Mouse (Mus musculus) limb, embryonic 12.5 days (tissue): ENCODE results near the gene Ripk3. TPM values are rescaled to one million over a fixed set of nuclear protein-coding genes. Genes with fewer than 3 reads are reported as not detected.

ENCODE experiments used
- ATAC-seq: fragments of 200-750 bp; cut with Nextera tagmentation; 2 replicates; pipeline ENCODE4 v1.8.0; 2017; ENCODE audit warnings: low read depth, moderate TSS enrichment; ENCODE audit not compliant: insufficient number of reproducible peaks, insufficient read depth, low FRiP score, low TSS enrichment
- H3K27ac ChIP-seq: fragments of 300-500 bp; sonication (generic); 2 replicates; pipeline ENCODE4 v1.5.1; 2016; ENCODE audit warnings: mild to moderate bottlenecking, moderate library complexity
- H3K27me3 ChIP-seq: fragments of 300-500 bp; sonication (generic); 2 replicates; pipeline ENCODE4 v1.6.1; 2016; ENCODE audit warnings: mild to moderate bottlenecking, moderate library complexity
- H3K36me3 ChIP-seq: fragments of 300-500 bp; sonication (generic); 2 replicates; pipeline ENCODE4 v1.6.1; 2016; ENCODE audit warnings: mild to moderate bottlenecking, moderate library complexity
- H3K4me1 ChIP-seq: fragments of 300-500 bp; sonication (generic); replicated peaks from 2 replicates; pipeline ENCODE4 v1.6.1; 2016
- H3K4me2 ChIP-seq: fragments of 300-500 bp; sonication (generic); 2 replicates; pipeline ENCODE4 v1.6.1; 2016; ENCODE audit warnings: mild to moderate bottlenecking, moderate library complexity
- H3K4me3 ChIP-seq: fragments of 300-500 bp; sonication (generic); replicated peaks from 2 replicates; pipeline ENCODE4 v1.5.1; 2016; ENCODE audit warnings: mild to moderate bottlenecking
- H3K9ac ChIP-seq: fragments of 300-500 bp; sonication (generic); replicated peaks from 2 replicates; pipeline ENCODE4 v1.6.1; 2016; ENCODE audit warnings: mild to moderate bottlenecking, moderate library complexity
- H3K9me3 ChIP-seq: fragments of 300-500 bp; sonication (generic); 2 replicates; pipeline ENCODE4 v1.6.1; 2016; ENCODE audit warnings: mild to moderate bottlenecking, moderate library complexity
- whole genome bisulfite sequencing: fragments of 180-500 bp; shearing (Covaris S2); methylation state at CpG from one replicate; pipeline ENCODE4 v1.1.7; 2016; 5-methylcytosine and 5-hydroxymethylcytosine counted together
- polyA plus RNA-seq: library from polyadenylated mRNA; unstranded; fragments of >200 nt; fragmentation: Nextera tagmentation; extraction: Ambion mirVana; gene quantifications from 2 replicates; pipeline ENCODE4 v1.2.1, GENCODE M21; 2016

Gene Ripk3
- 25.2 and 36.4 TPM in 2 replicates for polyA plus RNA-seq

DNA sequence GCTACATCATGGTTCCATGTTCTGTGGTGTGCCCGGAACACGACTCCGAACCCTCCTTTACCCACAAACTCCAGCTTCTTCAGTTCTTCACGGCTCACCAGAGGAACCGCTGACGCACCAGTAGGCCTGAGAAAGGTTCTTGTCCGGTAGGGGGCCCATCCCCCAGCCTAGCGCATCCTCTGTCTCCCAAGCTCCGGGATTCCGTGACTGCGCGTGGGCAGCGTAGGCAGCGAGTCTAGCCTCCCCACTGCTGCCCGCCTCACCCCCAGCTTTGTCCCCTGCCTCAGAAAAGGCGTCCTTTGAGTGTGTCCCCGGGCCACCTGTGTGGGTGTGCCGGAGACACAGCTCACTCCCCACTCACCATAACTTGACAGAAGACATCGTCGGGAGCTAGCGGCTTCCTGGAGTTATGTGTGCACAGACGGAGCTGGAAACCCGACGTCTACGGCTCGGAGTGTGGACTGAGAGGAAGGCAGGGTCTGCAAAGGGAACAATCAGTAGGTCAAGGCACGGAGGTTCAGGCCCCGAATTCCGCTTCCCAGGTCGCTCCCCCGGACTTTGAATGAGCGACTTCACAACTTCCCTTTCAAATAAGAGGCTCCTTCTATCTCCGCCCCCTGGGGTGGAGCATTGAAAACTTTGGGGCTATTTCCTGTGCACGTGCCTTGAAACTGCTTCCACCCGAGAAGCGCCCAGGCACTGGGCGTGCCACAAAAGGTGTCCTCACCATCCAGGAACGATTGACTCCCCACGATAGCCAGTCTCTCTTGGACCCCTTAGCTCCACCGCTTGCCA lies at the start of gene Ripk3:
TSS of gene Ripk3 (minus strand) at position 610 of the 795 bp plus-strand sequence.
- peaks cover 17% of the 10 kb centered on the region for H3K4me1 ChIP-seq

DNA sequence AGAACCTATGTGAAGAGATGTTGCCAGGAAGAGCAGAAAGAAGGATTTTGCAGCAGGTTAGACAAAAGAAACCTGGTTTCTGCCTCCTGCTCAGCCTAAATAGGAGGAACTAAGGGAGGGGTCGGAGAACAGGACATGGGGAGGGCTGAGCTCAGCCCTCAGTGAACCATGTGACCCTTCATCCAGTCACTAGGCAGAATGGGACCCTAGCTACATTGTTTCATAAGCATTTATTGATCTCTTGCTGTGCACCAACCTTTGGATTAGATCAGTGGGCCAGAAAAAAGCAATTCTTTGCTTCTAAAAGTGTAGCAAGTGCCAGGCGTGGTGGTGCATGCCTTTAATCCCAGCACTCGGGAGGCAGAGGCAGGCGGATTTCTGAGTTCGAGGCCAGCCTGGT lies 49.6 kb upstream of the Ripk3 start:
- Histone ChIP-seq H3K27me3 (no peaks in the 10 kb centered on the region), H3K9me3 (no peaks in the 10 kb centered on the region), H3K36me3 (peaks cover 6% of the 10 kb centered on the region), H3K9ac (no peak overlapping the region), H3K27ac (no peak overlapping the region), H3K4me2 (no peak overlapping the region), H3K4me1 (peaks cover 30% of the 10 kb centered on the region), H3K4me3 (no peak overlapping the region)
- 90% methylated on average over 5 of the region's 5 CpGs for WGBS
- ATAC-seq = no peak

More for the DNA sequence above, at the start of gene Ripk3:
- Histone ChIP-seq H3K9ac (peak within 1 kb of the TSS; percentile 61), H3K27ac (no peak within 1 kb of the TSS), H3K27me3 (peaks cover 67% of the 10 kb centered on the region), H3K4me2 (peak within 1 kb of the TSS; percentile 76), H3K36me3 (0 out of 2 replicates have a peak, but pooled peaks cover 5% of the 10 kb centered on the region), H3K9me3 (no peaks in the 10 kb centered on the region), H3K4me3 (peak within 1 kb of the TSS; percentile 46)
- no peak for ATAC-seq
- 6% methylated on average over 40 of the region's 40 CpGs for WGBS

DNA sequence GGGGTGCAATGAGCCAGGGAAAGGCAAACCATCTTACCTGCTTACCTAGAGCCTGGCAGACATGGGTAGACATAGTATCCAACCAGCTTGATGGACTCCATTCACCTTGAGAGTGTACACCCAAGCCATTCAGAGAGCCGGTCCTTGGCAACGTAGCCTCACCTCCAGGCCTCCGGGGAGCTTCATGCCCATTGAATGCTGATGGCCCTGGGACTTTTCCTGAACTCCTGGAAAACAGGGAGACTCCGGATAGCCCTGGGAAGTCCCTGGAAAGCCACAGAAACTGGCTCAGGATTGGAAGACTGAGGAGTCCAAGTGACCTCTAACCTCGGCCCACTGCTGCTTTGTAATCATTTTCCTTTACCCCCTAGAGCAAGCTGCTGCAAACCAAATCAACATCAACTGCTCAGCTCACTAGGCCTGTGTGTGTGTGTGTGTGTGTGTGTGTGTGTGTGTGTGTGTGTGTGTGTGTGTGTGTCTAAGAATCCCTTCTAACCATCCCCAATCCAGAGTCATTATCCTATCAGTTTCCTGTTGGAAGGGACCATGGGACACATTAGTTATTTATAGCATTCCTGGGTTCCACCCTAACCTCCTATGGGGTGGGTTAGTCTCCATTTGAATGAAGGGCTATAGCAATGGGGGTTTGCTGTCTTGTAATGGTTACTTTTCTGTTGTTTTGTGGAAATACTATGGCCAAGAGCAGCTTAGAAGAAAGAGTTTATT lies 46.3 kb upstream of the Ripk3 start:
- no peak overlapping the region for H3K4me3 ChIP-seq
- H3K27ac ChIP-seq = peak overlapping the region; percentile 53
- no peaks in the 10 kb centered on the region for H3K27me3 ChIP-seq
- ATAC-seq = no peak; the same call in 1 of the 2 replicates
- H3K4me1 ChIP-seq = peaks cover 36% of the 10 kb centered on the region
- H3K9ac ChIP-seq = no peak overlapping the region
- H3K9me3 ChIP-seq = no peaks in the 10 kb centered on the region
- peaks cover 40% of the 10 kb centered on the region for H3K36me3 ChIP-seq
- H3K4me2 ChIP-seq = no peak overlapping the region
- WGBS = 73% methylated on average over 5 of the region's 5 CpGs

DNA sequence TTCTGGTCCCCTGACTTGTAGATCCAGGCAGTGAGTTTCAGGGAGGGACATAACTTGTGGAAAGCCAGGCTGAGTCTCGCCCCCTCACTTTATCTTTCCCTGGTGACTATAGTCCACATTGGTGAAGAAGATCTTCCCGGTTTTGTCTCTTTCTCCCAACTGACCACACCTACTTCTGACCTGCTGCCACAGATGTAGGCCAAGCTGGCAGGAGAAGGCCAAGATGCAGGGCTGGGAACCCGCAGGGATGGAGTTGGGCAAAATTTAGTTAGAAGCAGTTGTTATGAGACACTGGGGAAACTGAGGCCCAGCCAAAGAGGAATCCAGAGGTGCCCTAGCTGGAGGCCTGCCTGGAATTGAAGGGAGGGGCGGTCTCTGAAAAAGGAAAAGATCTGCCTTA lies 44.5 kb upstream of the Ripk3 start:
- Histone ChIP-seq H3K4me3 (no peak overlapping the region), H3K36me3 (peaks cover 58% of the 10 kb centered on the region), H3K4me1 (peaks cover 54% of the 10 kb centered on the region), H3K9ac (no peak overlapping the region), H3K27ac (peak overlapping the region; percentile 53; the same call in 1 of the 2 replicates), H3K27me3 (no peaks in the 10 kb centered on the region), H3K9me3 (no peaks in the 10 kb centered on the region), H3K4me2 (no peak overlapping the region)
- WGBS = 81% methylated on average over 4 of the region's 4 CpGs
- no peak for ATAC-seq

DNA sequence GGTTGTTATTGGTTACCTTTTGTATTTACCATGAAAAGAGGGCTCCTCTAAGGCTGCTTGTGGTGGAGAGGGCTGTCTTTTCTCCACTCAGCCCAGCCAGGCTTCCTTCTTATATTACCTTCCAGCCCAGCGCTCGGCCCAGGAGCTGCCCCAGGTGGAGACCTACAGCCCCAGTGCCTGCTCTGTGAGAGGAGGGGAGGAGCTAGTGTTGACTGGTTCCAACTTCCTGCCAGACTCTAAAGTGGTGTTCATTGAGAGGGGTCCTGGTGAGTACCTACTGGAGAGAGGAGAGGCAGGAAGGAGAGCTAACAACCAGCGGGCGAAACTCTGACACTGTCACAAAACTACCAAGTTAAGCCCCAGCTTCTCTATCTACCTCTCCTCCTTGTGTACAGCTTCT lies 41.7 kb upstream of the Ripk3 start:
- no peaks in the 10 kb centered on the region for H3K27me3 ChIP-seq
- WGBS = 91% methylated on average over 4 of the region's 4 CpGs
- peaks cover 76% of the 10 kb centered on the region for H3K36me3 ChIP-seq
- peaks cover 65% of the 10 kb centered on the region for H3K4me1 ChIP-seq
- no peak overlapping the region for H3K4me3 ChIP-seq
- H3K9me3 ChIP-seq = no peaks in the 10 kb centered on the region
- no peak overlapping the region for H3K4me2 ChIP-seq
- no peak overlapping the region for H3K9ac ChIP-seq
- no peak overlapping the region for H3K27ac ChIP-seq
- no peak for ATAC-seq

DNA sequence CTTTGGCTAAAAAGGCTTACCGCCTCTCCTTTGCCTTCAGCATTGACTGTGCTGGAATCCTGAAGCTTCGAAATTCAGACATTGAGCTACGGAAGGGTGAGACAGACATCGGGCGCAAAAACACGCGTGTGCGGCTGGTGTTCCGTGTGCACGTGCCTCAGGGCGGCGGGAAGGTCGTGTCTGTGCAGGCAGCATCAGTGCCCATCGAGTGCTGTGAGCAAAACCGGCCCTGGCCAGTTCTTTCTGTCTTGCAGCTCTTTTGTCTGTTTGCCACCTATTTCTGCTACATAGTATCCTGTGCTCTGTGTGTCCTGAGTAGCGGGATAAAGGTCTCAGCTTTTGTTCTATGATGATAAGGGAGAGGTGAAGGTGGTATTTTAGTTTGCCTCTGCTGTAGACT lies 41.2 kb upstream of the Ripk3 start:
- H3K36me3 ChIP-seq = peaks cover 76% of the 10 kb centered on the region
- H3K4me1 ChIP-seq = peaks cover 60% of the 10 kb centered on the region
- no peak overlapping the region for H3K27ac ChIP-seq
- no peak overlapping the region for H3K4me2 ChIP-seq
- H3K4me3 ChIP-seq = no peak overlapping the region
- H3K27me3 ChIP-seq = no peaks in the 10 kb centered on the region
- ATAC-seq = no peak
- no peaks in the 10 kb centered on the region for H3K9me3 ChIP-seq
- no peak overlapping the region for H3K9ac ChIP-seq
- WGBS = 89% methylated on average over 16 of the region's 16 CpGs

DNA sequence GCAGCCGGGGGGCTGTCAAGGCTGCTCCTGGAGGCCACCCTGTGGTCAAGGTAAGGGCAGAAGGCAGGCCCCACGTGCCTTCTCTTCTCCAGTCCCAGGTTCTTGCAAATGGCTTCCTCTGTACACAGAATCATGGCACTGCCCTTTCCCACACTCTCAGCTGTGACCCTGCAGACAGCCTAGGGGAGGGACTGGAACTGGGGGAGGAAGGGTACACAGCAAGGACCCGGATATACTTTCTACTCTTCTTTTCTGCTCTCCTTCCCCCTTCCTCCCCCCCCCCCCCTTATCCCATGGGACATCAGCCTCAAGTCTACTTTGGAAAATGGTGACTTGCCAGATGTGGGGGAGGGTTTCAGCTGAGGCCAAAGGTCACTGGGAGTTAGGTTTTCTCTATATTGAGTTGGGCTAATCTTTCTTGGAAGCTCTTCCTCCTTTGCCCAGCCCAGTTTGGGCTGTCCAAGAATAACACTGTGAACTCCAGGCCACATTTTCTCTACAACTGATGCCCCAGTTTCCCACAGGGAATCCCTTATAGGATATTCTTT lies 40.1 kb upstream of the Ripk3 start:
- peaks cover 55% of the 10 kb centered on the region for H3K4me1 ChIP-seq
- peak overlapping the region; percentile 86 for H3K4me3 ChIP-seq
- peaks cover 75% of the 10 kb centered on the region for H3K36me3 ChIP-seq

DNA sequence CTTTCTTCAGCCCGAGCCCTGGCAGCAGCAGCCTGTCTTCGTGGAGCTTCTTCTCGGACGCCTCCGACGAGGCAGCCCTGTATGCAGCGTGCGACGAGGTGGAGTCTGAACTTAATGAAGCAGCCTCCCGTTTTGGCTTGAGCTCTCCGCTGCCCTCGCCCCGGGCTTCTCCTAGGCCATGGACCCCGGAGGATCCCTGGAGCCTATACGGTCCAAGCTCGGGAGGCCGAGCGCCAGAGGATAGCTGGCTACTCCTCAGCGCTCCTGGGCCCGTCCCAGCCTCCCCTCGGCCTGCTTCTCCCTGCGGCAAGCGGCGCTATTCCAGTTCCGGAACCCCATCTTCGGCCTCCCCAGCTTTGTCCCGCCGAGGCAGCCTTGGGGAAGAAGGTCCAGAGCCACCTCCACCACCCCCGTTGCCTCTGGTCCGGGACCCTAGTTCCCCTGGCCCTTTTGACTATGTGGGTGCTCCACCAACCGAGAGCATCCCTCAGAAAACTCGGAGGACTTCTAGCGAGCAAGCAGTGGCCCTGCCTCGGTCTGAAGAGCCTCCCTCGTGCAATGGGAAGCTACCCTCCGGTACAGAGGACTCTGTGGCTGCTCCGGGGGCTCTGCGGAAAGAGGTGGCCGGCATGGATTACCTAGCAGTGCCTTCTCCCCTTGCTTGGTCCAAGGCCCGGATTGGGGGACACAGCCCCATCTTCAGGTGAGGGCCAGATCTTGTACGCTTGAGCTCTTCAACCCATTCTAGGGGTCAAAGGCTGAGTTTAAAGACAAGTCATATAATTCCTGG lies 38.1 kb upstream of the Ripk3 start:
- Histone ChIP-seq H3K4me1 (peaks cover 50% of the 10 kb centered on the region), H3K36me3 (peaks cover 55% of the 10 kb centered on the region), H3K4me2 (peak overlapping the region; percentile 98), H3K27me3 (no peaks in the 10 kb centered on the region), H3K9ac (peak overlapping the region; percentile 97), H3K27ac (peak overlapping the region; percentile 100), H3K4me3 (peak overlapping the region; percentile 86), H3K9me3 (no peaks in the 10 kb centered on the region)
- 9% methylated on average over 41 of the region's 41 CpGs for WGBS
- no peak for ATAC-seq

More for the DNA sequence above, 40.1 kb upstream of the Ripk3 start:
- peak overlapping the region; percentile 98 for H3K4me2 ChIP-seq
- 0 out of 2 replicates have a peak overlapping the region, but pooled peaks have one; percentile 27 for H3K9ac ChIP-seq
- WGBS = 56% methylated on average over 3 of the region's 3 CpGs
- 0 out of 2 replicates have a peak overlapping the region, but pooled peaks have one; percentile 29 for H3K27ac ChIP-seq
- ATAC-seq = no peak
- no peaks in the 10 kb centered on the region for H3K9me3 ChIP-seq
- H3K27me3 ChIP-seq = no peaks in the 10 kb centered on the region

DNA sequence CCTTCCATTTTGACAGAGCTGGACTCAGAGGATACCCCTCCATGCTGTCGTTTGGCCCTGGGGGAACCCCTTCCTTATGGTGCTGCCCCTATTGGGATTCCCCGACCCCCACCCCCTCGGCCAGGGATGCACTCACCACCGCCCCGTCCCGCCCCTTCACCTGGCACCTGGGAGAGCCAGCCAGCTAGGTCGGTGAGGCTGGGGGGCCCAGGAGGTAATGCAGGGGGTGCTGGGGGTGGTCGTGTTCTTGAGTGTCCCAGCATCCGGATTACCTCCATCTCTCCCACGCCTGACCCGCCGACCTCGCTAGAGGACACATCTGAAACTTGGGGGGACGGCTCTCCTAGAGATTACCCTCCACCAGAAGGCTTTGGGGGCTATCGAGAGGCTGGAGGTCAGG lies 37.5 kb upstream of the Ripk3 start:
- no peaks in the 10 kb centered on the region for H3K27me3 ChIP-seq
- peak overlapping the region; percentile 86 for H3K4me3 ChIP-seq
- peak overlapping the region; percentile 100 for H3K27ac ChIP-seq
- peak overlapping the region; percentile 98 for H3K4me2 ChIP-seq
- no peak for ATAC-seq
- peak overlapping the region; percentile 97 for H3K9ac ChIP-seq
- WGBS = 1% methylated on average over 15 of the region's 15 CpGs
- no peaks in the 10 kb centered on the region for H3K9me3 ChIP-seq
- H3K36me3 ChIP-seq = peaks cover 48% of the 10 kb centered on the region
- H3K4me1 ChIP-seq = peaks cover 50% of the 10 kb centered on the region

DNA sequence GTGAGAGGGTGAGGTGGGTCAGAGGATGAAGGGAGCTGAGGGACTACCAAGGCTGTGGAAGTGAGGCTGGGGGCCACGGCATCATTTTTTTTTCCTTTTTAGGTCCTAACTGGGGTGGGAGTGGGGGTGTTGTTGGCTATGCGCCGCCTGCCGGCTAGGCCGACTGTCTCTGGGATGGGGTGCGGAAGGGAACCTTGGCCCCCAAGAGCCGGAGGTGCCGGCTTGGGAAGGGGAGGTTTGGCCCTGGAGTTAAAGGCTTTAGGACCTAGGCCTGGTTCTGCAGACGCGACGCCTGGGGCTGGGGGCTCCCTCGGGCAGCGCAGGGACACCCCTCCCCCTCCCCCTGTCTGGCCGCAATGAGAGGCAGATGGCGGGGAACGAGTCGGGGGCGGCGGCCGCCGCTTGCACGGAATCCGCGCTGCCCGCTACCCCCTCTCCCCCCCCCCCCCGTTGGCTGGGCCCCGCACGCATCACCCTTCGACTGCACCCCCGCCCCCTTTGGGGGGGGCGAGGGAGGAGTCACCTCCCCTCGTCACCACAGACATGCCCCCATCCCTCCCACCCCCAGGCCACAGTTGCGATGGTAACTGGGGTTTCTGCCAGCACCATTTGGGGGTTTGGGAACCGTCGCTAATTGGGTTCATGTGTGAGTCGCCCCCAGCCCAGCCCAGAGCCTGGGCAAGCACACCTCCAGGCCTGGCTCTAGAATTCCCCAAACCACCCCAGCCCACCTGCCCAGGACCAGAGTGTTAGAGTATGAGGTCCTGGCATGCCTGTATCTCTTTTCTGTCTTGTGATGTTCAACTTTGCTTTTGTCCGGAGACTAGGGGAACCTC lies 36.8 kb upstream of the Ripk3 start:
- 0% methylated on average over 19 of the region's 37 CpGs for WGBS
- Histone ChIP-seq H3K9me3 (no peaks in the 10 kb centered on the region), H3K27ac (peak overlapping the region; percentile 100), H3K36me3 (peaks cover 41% of the 10 kb centered on the region), H3K4me2 (peak overlapping the region; percentile 98), H3K4me3 (peak overlapping the region; percentile 86), H3K9ac (peak overlapping the region; percentile 97), H3K27me3 (no peaks in the 10 kb centered on the region), H3K4me1 (peaks cover 50% of the 10 kb centered on the region)
- no peak for ATAC-seq
